Mouse (Mus musculus) ES-CJ7 (cell line): ENCODE measurements around the gene Tfrc.

Source experiments
- DNase-seq: peaks from one replicate; pipeline ENCODE4 v3.0.0; 2011; ENCODE audit warnings: low read depth, low spot score

Tfrc gene

DNA sequence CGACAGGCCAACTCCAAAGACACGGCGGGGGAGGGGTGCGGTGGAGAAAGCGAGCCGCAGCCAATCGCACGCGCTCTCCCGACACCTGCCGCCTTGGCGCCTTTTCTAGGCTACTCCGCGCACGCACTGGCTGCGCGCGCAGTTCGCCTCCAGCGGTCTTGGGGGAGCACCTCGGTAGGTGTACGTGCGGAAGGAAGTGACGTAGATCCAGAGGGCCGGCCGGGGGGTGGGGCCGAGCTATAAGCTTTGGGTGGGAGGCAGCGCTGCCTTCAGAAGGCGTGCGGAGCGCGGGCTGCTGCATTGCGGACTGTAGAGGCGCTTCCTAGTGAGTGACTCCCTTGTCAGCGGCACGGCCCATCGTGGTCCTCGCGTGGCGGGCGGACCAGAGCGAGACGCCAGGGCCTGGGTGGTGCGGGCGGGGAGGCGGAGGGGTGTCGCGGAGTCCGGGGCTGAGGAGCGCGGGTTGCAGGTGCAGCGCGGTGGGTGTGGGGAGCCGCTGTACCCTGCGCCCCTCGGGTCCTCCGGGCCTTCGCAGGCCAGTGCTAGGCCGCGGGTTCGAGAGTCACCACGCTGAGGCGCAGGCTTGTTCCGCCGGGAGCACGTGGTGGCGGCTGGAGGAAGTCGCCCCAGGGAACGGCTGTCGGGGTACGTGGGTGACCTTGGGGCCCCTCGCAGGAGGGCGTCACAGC is at the start of gene Tfrc:
Tfrc (plus strand) TSS at position 209 of the 689 bp plus-strand sequence.
- DNase-seq: peak; percentile 100

DNA sequence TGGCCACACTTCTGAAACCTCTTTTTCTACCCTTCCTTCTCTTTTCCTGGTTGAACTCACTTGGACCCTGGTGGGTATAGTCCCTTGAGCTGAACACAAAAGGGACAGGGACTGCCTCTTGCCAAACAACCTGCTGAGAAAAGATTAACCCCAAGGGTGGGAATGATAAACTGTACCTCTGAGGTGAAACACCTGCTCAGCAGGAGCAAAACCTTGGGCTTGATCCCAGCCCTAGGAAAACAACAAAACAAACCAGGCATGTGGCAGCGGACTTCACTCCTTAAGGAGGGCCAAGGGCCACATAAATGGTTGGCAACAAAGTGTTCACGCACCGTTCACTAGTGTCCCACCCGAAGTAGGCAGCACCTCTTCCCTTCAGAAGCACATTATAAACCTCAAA is 49.2 kb upstream of the Tfrc start:
- no peak for DNase-seq

DNA sequence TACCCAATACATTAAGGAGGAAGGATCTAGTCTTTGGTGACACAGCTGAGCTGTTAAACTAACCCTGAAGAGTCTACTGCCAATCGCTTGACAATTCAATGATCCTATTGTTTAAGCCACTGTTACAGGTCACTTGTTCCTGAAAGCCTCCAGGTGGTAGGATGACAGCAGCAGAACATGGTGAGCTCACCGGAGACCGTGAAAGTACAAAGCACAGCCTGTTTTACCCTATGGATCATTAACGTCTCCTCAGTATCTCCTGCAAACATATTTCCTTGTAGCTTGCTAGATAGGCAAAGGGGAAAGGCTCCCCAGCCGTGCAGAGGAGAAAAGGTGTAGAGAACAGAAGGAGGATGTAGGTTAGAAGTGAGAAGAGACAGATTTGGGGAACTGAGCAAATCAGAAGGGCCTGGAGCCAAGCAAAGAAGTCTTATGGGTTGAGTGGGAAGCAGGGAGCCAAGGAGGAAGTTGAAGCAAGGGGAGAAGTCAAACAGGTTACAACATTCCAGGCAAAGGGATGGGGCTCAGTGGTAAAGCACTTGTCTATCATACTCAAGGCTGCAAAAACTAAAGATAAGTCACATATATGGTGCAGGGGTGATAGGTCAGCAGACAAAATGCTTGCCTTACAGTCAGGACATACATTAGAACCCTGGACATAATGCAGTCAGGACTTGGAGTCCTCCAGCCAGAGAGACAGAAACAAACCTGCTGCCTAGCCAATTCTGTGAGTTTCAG is 45.5 kb upstream of the Tfrc start:
- no peak for DNase-seq

DNA sequence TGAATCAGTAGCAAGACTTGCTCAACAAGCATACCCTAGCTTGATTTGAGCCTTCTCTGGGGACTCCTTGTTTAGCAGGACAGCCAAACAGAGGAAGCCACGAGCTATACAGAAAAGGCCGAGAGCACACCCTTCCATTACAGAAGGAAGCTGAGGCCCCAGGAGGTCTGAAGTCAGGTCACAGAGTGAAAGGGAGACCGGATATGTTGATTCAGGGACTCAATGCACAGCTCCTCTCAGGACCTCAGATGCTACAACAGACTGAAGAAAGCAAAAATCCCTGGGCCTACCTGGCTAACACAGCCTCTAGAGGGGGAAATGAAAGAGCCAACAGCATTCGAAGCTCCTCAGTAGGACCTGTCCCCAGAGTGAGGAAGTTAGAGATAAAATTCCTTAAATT is 41.4 kb upstream of the Tfrc start:
- DNase-seq: peak; percentile 82

DNA sequence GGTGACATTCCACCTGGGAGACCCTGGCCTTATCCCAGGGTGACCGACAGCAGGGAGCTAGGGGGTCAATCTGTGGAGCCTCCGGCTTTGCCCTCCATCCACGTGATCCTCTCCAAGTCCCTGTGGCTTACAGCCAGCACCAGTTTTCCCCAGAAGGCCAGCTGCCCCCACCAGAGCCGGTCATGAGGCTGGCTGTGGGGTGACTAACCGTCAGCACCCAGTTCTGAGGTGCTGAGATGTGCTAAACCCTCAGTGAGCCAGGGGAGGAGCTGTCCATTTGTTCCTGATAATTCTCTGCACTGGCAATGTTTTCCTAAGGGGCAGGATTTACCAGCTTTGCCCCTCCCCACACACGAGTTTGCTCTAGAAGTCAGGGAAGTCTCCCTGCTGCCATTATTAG is 40.3 kb upstream of the Tfrc start:
- DNase-seq: no peak

DNA sequence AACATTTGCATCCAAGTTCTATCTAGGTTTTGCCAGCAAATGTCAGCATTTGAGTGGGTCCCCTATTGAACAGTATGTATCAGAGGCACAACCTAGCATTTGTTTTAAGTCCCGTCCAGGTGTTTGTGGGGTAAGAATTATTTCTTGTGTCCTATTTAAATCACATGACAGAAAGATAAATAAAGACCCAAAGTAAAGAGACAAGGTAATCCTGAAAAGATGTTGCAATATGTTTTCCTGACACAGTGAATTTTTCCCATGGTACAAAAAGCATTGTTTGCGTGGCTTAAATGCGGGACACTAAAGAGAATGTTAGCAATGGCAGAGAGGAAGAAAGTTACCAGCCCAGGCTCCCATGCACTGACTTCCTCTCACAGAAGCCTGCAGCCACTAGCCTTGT is 38.7 kb upstream of the Tfrc start:
- no peak for DNase-seq

DNA sequence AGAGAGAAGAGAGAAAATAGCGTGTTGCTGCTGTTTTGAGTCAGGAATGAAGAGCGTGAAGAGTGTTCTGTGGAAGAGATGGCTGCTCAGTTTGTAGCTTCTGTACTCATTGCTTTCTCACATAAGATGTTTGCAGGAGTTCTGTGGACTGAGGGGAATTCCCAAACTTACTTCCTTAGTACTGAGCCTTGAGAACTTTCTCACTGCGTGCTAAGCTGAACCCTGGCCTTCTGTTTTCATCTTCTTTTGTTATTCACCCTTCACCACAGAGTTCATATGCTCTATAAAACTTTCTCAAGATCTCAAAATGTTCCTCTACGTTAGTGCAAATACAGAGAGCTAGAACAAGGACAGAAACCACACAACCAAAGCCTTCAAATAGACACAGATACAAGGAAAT is 36.2 kb upstream of the Tfrc start:
- DNase-seq: no peak

DNA sequence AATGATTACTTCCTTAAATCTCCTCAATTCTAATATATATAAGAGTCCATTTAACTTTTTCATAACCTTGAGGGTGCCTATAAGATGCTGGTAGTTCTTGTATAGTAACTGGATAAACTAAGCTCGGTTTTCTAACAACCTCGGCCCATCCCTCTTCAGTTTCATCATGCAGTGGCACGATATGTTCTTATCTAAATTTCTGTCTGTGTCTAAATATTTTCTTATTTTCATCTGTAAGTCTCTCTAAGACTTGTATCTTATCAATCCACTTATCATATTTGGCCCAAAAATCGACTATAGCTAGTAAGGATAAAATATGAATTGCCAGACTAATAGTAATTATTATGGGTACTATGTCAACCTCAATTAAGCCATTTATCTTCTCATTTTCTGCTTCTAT is 22.2 kb upstream of the Tfrc start:
- DNase-seq: no peak

DNA sequence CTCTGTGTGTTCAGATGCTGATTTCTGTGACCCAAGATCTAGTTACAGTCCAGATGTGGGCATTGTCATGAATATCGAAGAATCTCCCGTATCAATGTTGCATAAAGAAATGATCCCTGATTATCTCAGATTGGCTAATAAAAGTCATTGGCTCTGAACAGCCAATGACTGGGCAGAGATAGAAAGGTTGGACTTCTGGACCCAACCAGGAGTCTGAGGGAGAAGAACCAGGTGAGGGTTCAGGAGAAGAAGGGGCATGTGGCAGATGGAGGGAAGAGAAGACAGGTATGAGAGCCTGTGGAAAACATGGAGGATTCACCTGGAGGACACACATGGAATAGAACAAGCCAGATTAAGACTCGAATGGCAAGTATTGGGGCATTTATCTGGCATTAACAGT is 20.2 kb upstream of the Tfrc start:
- no peak for DNase-seq

DNA sequence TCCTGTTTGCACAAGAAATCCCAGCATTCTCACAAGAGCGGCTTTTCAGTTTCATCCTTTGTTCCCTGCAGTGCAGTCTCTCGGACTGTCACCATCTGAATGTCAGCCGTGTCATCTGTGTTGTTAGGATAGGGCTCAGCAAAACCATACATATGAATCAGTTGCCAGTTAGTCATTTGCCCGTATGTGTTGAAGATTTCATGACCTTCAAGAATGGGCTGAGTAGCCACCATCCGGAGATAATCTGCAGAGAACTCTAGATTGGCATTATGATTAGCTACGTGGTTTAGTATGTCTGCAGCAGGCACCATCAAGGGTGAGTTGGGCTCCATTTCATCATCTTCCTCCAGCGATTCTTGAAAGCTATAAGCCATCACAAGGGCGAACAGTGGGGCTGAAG is 17.2 kb upstream of the Tfrc start:
- no peak for DNase-seq

DNA sequence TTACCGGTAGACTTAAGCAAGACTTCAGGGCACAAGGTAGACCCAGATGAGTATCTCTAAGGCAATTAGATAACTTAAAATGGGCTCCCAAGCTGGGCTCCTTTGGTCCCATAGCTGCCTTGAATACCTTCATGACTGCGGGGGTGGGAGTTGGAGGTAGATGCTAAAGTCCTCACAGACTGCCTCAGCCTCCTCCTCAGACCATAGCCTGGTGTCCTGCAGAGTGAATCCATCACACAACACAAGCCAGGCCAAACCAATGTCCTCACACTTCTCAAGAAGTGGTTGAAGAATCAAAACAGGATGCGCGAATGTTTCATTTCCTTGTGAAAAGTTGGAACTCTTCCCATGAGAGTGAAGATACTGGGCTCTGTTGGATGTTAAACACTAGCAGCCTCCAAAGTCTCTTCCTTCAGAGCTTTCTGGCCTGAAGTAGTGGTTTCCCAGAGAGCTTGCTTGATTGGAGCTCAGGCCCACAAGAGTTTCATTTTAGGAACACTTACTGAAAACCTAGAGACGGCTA is 15.4 kb upstream of the Tfrc start:
- DNase-seq: no peak

DNA sequence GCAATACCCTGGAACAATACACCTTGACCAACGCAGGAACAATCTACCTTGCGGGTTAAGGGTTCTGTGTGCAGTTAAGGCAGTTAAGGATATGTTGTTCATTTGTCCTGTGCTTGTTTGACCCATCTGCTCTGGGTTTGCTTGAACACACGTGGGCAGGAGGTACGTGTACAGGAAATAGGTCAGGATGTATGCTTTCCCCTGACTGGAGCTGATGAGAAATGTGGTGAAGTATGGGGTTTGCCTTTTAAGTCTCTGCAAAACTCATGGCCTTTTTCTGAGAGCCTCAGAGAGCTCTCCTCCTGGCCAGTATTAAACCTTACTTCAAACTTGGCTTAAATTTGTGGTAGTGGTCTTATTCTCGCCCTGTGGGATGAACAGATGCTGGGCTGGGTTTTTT is 14.8 kb upstream of the Tfrc start:
- no peak for DNase-seq

DNA sequence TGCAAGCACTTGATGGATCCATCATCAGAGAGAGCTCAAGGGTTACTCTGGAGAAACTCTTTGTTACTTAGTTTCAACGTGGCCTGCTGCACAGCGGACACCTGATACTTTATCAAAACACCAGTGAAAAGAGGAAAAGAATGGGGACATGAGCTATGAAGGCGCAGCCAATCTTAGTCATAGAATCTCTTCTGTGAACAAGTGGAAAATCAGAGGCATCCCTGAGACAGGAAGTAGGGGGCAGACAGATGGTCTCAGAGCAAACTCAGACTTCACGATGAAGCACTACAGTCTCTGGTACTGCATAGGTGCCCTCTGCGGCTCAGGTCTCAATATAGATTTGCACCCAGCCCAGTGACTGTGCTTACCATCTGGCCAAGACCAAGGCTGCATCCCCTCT is 14.0 kb upstream of the Tfrc start:
- no peak for DNase-seq

DNA sequence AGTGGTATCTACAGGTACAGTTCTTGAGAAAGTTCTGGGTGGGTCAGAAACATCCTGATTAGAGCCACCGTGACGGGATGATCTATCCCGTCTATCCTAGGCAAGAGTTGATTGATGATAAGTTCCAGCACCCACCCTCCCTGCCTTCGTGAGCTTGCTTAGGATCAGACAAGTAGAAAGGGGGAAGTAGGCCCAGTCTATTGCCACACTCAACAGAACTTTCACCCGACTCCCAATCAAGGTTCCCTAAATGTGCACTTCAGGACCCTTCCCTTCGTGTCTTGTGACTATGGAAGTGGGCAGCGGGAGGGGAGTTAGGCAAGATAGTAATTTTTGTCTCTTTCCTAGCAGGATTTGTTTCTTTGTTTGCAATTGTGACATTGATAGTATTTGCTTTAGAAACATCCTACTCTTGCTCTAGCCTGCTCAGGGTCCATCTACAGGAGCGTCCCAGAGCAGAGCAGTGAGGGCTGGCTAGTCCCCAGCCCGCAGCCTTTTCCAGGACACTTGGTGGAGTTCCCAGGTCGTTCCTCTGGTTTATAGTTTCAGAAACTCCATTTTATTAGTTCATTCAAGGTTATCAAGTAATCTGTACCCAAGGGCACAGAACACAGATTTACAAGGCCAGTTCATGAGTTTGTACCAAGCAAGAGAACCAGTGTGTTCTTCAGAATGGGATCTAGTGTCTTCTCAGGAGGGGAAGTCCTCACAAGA is 13.4 kb upstream of the Tfrc start:
- DNase-seq: no peak

DNA sequence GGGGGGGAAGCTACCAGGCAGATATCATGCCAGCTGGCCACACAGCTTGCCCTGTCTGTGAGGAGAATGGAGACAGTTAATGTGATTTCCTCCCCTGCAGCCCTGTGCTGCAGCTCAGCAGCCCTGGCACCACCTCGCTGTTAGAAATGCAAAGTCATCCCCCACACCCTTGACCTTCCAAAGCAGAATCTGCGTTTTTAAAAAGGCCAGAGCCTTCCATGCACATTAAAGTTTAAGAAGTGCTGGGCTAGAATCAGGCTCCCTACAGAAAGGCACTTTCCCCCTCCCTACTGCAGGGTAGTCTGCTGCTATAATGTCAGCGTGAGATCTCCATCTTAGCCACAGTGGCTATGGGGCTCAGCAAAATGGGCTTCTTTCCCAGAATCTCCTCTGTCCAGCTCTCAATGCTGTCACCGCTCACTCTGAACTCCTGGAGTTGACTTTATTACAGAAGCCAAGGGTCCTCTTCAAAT is 10.8 kb upstream of the Tfrc start:
- DNase-seq: no peak

DNA sequence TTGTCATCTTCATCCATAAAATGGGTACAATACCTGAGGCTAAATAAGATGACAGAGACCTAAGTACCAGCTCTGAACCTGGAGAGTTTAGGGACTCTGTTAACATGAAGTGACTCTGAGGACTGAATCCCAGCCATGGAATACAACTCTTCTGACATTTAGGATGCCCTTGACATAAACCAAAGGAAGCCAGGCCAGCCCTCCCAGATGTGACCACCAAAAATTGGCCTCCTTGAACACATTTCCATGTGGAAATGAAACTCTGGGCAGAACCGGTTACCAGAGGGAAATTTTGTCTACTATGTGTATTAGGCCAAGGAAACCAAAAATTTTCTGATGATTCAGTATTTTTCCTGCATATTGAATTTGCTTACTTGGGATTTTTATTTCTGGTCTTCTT is 9.6 kb upstream of the Tfrc start:
- no peak for DNase-seq

DNA sequence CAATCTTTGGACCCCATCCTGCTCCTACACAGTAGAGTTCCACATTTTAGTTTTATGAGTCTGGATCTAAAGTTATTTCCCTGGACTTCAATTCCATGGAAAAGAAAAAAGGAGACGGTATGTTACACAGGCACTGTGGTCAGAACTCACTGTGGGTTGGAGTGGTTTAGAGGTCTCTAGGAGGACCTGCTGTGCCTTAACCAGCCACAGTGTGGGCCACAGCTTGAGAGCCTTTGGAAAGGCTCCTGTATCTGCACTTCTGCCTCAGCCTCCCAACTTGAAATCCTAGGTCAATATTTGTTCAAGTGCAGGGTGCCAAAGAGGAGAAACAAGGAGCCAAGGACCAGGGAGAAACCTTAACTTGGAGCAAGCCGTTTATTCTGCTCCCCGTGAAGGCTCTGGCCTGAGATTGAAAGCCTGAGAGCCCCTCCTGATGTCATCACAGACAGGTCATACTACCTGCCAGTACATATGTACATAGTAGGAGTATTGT is 6.5 kb upstream of the Tfrc start:
- no peak for DNase-seq

DNA sequence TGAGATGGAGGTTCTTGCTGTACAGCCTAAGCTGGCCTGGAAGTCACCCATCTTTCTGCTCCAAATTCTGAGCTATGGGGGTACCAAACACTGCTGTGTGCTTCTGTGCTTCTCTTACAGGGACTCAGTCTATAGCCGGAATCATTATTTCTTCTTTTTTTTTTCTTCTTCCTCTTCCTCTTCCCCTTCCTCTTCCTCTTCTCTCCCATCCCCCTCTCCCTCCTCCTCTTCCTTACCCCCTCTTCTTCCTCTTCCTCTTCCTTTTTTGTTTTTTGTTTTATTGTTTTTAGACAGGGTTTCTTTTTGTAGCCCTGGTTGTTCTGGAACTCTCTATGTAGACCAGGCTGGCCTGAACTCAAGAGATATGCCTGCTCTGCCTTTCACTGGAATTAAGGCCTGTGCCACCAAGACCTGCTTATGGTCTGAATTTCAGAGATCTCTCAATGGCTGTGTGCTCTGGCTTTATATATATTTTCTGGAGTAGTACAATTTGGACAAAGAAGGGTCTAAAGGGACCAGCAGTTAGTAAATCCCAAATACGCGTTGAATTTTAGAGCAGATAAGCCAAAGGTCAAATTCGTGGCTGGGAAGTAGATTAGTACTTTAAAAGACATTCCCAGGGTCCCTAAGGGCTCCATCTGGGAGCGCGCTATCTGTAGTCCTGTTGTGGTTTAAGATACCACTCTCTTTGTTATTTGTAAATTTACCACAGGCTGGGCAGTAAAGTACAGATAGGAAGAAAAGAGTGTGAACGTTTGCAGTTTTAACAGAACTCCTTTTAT is 967 bp upstream of the Tfrc start:
- DNase-seq: no peak

DNA sequence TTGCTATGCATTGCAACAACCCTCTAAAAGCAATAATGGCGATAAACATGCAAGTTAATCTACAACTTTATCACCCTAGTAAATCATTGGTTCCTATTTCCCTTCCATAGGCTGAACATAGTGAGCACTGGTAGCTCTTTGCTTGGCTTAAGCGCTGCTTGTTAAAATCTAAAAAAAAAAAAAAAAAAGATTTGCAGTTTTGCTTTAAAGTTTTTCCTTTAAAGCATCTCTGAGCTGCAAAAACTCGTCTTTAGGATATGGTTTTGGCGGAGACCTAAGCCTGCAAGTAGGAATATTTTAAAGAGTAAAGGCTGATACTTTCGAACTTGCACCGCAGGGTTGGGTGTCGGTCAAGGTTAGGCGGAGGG is 392 bp upstream of the Tfrc start:
- DNase-seq: no peak

DNA sequence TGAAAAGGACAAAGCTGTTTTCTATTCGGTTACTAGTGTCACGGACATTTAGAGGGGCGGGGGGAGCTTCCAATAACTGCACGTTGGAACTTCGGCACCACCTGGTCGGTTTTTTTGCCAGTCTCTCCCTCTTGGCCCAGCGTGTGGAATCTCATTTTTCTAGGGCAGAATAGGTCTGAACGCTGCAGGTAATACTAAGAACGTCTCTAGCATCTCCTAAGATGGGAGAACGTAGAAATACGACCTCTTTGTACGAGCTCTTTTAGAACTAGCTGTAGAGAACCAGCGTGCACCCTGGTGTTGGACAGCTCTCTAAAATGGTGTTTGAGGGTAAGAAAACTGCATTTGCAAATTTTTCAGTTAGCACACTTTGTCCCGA is 670 bp downstream of the Tfrc start:
- DNase-seq: peak; percentile 28

DNA sequence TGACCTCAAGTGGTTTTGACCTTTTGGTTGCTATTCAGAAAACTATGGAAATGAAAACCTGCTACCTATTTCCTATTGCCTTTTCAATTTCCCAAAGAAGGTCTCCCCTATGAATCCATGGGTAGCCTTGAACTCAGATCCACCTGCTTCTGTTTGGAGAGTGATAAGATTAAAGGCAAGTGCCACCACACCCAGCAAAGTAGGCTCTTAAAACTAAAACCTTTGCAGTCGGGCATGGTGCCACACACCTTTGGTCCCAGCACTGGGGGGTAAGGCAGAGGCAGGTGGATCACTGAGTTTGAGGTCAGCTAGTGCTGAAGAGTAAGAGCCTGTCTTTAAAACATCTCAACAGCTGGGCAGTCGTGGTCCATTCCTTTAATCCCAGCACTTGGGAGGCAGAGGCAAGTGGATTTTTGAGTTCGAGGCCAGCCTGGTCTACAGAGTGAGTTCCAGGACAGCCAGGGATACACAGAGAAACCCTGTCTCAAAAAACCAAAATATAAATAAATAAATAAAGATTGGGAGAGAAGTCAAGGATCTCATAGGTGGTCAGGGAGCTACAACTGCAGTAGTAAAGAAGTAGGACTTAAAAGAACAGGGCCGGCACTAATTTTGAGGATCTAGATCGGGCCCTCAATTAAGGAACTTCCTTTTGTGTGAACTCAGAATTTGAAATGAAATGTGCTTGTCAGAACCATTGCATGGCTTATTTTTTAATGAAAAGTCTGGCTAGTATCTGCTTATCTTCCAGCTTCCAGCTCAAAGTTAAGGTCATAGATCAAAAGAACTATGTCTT is 1.9 kb downstream of the Tfrc start:
- no peak for DNase-seq
